Mouse (Mus musculus) kidney, adult 10 weeks (tissue): Measurements from ENCODE around the gene Ino80e. TPM values are rescaled to one million over a fixed set of nuclear protein-coding genes. Genes with fewer than 3 reads are reported as not detected.

ENCODE experiments used
- polyA plus RNA-seq: library from polyadenylated mRNA; stranded (reverse); fragments of 350-450 nt; fragmentation: Illumina TruSeq; extraction: RNeasy Lipid Tissue Mini Kit (QIAGEN cat#74804); gene quantifications from one replicate; pipeline ENCODE4 v1.2.3, GENCODE M21; 2014; ENCODE audit warnings: low read depth, low replicate concordance

Gene Ino80e
- polyA plus RNA-seq = 10.2 TPM

DNA sequence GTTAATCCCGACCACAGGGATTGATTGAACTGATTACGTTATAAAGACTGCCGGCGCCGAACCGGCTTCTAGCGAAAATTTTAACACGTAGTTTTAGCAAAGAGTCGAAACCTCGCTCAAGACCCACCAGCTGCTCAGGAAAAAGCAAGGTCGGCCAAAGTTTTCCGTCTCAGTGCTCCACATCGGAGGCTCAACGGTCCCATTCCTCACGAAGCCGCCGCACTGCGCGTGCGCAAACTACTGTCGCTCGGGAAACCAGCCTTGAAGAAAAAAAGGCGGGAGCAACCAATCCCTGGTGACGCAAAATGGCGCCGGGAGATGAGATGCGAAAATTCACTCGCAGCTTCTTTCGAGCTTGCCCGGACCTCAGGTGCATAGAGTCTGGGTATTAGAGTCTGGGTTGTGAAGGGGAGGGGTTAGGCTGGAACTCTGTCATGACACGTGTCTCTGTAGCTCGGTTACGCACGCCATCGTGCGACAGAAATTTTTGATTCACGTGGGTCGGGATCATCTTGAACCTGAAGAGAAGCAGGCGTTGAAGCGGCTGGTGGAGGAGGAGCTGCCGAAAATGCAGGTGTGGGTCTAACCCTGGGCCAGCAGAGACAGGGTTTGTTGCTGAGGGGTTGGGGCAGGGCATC is at the start of gene Ino80e:
TSS of gene Ino80e (minus strand) at position 231 of the 638 bp plus-strand sequence.

DNA sequence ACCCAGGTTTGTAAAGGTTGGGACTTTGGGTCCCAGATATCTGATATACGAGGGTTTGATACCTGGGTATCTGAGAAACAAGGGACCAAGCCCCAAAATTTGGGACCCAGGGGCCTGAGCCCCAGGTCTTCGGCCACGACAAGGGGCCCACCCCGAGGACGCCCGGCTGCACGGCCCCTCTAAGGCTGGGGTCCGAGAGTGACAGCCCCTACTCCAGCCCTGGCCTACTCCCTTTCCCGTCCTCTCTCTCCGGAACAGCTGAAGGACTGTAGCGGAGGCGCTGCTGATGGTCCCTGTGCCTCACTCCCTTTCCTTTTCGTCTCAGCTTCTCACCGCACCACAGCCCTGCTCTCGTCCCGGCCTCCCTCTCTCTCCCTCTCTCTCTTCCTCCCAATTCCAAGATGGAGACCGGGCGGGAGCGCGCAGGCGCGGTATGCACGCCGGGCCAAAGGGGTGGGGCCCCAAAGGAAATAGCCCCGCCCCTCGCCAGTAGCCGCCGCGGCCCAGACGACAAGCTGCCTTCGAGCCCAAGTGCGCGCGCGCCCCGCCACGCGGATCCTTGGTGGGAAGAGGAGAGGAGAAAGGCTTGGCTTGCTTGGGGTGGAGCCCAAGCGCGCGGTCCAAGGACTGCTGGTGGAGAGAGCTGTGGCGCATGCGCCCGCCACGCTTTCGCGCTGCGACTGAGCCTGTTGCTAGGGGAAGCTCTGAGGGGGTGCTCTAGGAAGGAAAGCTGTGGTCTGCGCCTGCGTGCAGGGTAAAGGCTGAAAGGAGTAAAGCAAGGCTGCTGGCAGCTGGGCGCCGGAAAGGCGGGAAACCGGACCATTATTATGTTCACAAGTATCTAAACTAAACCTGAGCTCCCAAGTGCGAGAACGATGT is 22.3 kb upstream of the Ino80e start, which contains the start of gene Taok2:
TSS of gene Taok2 (minus strand) at position 418 of the 879 bp plus-strand sequence.

DNA sequence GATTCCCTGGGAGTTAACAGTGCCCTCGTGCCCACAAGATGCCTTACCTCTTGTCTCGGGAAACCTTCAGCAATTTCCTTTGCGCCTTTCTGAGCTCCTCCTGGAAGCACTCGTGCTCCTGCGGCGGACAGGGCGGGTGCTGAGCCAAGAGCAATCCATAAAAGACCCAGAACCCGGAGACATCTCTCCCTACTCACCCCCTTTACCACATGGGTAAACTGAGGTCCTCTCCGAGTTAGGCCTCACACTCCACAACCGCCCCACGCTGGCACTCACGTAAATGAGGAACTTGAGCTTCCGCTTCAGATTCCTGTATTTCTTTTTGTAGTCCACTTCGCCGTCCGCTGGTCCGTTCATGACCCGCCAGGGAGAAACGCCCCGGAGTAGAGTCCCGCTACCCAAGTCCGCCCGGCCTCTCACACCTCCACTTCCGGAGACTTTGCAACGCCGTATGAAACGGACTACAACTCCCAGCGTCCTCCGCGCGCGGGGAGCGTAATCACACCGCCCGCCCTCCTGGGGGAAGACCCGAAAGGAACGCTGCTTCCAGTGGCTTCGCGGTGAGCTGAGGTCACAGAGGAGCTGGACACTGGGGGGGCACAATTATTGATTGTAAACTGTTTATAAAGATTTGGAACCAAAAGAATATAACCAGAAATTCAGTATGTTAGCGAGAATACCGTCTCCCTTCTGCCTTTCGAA is 597 bp downstream of the Ino80e start, which contains the start of gene Hirip3:
TSS of gene Hirip3 (plus strand) at position 544 of the 702 bp plus-strand sequence.

DNA sequence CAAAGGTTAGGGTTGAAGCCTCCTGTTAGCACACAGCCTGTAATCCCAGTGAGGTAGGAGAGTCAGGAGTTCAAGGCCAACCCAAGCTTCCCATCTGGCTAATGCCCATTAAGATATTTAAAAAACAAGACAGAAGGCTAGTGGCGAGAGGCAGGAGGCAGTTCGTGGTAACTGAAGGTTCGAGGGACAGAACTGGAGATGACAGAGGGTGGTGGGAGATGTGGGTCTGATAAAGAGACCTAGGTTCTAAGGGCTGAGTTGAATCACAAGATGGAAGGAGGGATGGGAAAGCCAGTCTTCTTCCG is 15.1 kb downstream of the Ino80e start, which contains the start of gene Doc2a:
TSS of gene Doc2a (plus strand) at position 301 of the 305 bp plus-strand sequence.

DNA sequence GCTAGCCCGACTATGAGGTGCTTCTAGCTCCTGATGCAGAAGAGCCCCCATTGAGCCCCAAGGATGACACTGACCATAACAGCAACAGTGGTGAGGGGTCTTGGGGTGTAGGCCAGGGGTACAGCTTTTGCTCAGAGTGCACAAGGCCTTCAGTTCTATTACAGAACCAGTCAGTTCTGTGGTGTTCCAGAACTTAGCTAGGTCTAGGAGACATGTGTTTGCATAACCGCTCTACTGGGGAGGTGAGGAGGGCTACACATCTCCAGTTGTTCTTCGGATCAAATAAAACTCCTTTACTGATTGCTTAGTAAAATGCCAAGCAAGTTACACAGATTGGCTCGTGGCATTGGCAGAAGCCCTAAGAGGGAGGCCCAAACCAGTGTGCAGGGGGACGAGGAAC is 30.6 kb downstream of the Ino80e start, which contains the start of gene 4930451I11Rik:
TSS of gene 4930451I11Rik (minus strand) at position 101 of the 400 bp plus-strand sequence.

Other genes with a start within 250 kb of the Ino80e start
- gene Nupr1, start 231.5 kb downstream of the Ino80e start, polyA plus RNA-seq = 5.7 TPM
- gene Sgf29, start 213.1 kb downstream of the Ino80e start, polyA plus RNA-seq = 1.2 TPM
- 62.2 TPM for gene Sult1a1, start 185.9 kb downstream of the Ino80e start, polyA plus RNA-seq
- 0.16 TPM for gene Bola2, start 167.0 kb downstream of the Ino80e start, polyA plus RNA-seq
- gene Slx1b, start 166.6 kb downstream of the Ino80e start, polyA plus RNA-seq = 1.0 TPM
- 4.4 TPM for gene Coro1a, start 154.6 kb downstream of the Ino80e start, polyA plus RNA-seq
- 6.5 TPM for gene Mapk3, start 102.8 kb downstream of the Ino80e start, polyA plus RNA-seq
- gene Gdpd3, start 96.0 kb downstream of the Ino80e start, polyA plus RNA-seq = 9.9 TPM
- 13.0 TPM for gene Ypel3, start 85.4 kb downstream of the Ino80e start, polyA plus RNA-seq
- gene Tbx6, start 80.9 kb downstream of the Ino80e start, polyA plus RNA-seq = not detected
- gene Ppp4c, start 69.9 kb downstream of the Ino80e start, polyA plus RNA-seq = 29.0 TPM
- not detected for gene Fam57b, start 64.7 kb downstream of the Ino80e start, polyA plus RNA-seq
- not detected for gene 4930451I11Rik, start 30.7 kb downstream of the Ino80e start, polyA plus RNA-seq
- gene Doc2a, start 15.0 kb downstream of the Ino80e start, polyA plus RNA-seq = not detected
- gene Hirip3, start 405 bp downstream of the Ino80e start, polyA plus RNA-seq = 10.3 TPM
- gene Taok2, start 22.3 kb upstream of the Ino80e start, polyA plus RNA-seq = 6.5 TPM
- 6.4 TPM for gene Tmem219, start 60.5 kb upstream of the Ino80e start, polyA plus RNA-seq
- gene Kctd13, start 66.5 kb upstream of the Ino80e start, polyA plus RNA-seq = 1.1 TPM
- not detected for gene Asphd1, start 87.2 kb upstream of the Ino80e start, polyA plus RNA-seq
- not detected for gene Sez6l2, start 88.2 kb upstream of the Ino80e start, polyA plus RNA-seq
- gene Cdipt, start 113.5 kb upstream of the Ino80e start, polyA plus RNA-seq = 10.3 TPM
- gene Cdiptos, start 113.7 kb upstream of the Ino80e start, polyA plus RNA-seq = not detected
- 0.53 TPM for gene Mvp, start 152.2 kb upstream of the Ino80e start, polyA plus RNA-seq
- gene Pagr1b, start 154.1 kb upstream of the Ino80e start, polyA plus RNA-seq = not detected
- gene Pagr1a, start 155.0 kb upstream of the Ino80e start, polyA plus RNA-seq = not detected
- 0.61 TPM for gene Gm42742, start 158.7 kb upstream of the Ino80e start, polyA plus RNA-seq
- not detected for gene Prrt2, start 158.8 kb upstream of the Ino80e start, polyA plus RNA-seq
- gene Maz, start 164.7 kb upstream of the Ino80e start, polyA plus RNA-seq = 15.0 TPM
- gene Kif22, start 180.1 kb upstream of the Ino80e start, polyA plus RNA-seq = not detected
- not detected for gene Zg16, start 225.0 kb upstream of the Ino80e start, polyA plus RNA-seq
- gene AI467606, start 229.0 kb upstream of the Ino80e start, polyA plus RNA-seq = 0.73 TPM